Comparison of ENCODE assay signal across 19 mouse cellular contexts in the genomic region with DNA sequence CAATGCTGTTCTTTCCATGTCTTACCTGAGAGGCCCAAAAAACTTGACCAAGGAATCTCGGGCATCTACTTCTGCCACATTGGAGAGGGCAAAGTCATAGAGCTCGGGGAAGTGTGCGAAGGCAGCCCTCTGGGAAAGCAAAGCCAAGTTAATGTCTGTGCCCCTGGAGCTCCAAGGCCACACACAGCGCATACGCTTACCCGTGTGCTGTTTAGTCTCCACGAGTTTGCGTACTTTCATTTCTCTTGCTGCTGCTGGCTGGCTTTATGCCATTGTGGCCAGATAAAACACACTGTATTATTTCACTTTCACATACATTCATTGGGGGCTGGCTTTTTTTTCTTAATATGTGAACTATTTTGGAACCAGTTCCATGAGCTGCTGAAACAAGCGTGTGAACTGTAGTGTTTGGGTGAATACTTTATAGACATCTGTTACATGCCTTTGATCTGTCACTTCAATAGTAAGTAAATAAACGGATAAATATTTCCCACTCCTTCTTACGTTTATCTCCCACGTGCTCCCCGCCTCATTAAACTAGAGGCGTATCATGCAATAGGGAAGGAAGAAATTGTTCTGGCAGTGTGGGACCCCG.
"Had no signal": no experiment of that assay in that cellular context is flagged by ENCODE, and none has a peak within 500 bp of the region (broad histone marks: within the 10 kb centered on the region; RNA-seq: fewer than 3 reads in every experiment).

No protein-coding gene starts in this region.

- H3K27ac ChIP-seq: limb, embryonic 12.5 days; limb, embryonic 15.5 days; liver, embryonic 14.5 days; neural tube, embryonic 12.5 days; neural tube, embryonic 15.5 days; stomach, embryonic 15.5 days had no signal

- H3K4me1 ChIP-seq: limb, embryonic 12.5 days; limb, embryonic 15.5 days; neural tube, embryonic 12.5 days; neural tube, embryonic 15.5 days; stomach, embryonic 15.5 days had no signal

- DNase-seq: kidney, adult 18-20 months; kidney, adult 9 months; kidney, postnatal 14 days; kidney, postnatal 4 days; left cerebral cortex, postnatal 4 days; liver, postnatal 0 days; lung, postnatal 14 days; midbrain, embryonic 14.5 days; thymus, postnatal 25 days had no signal

- H3K4me2 ChIP-seq: limb, embryonic 12.5 days; limb, embryonic 15.5 days; liver, embryonic 11.5 days; midbrain, embryonic 11.5 days; neural tube, embryonic 12.5 days; neural tube, embryonic 15.5 days; stomach, embryonic 15.5 days had no signal

- H3K9me3 ChIP-seq: limb, embryonic 12.5 days; limb, embryonic 15.5 days; neural tube, embryonic 12.5 days; neural tube, embryonic 15.5 days; stomach, embryonic 15.5 days had no signal

- H3K9ac ChIP-seq: limb, embryonic 12.5 days; limb, embryonic 15.5 days; liver, embryonic 14.5 days; liver, postnatal 0 days; neural tube, embryonic 12.5 days; neural tube, embryonic 15.5 days; stomach, embryonic 15.5 days had no signal

- H3K4me3 ChIP-seq: limb, embryonic 12.5 days; limb, embryonic 15.5 days; neural tube, embryonic 12.5 days; neural tube, embryonic 15.5 days; stomach, embryonic 15.5 days had no signal

- ATAC-seq: inflammation-experienced regulatory T-cells, adult 6 months; intestine, embryonic 16.5 days; liver, postnatal 0 days had no signal

- H3K27me3 ChIP-seq: limb, embryonic 12.5 days; limb, embryonic 15.5 days; neural tube, embryonic 12.5 days; neural tube, embryonic 15.5 days; stomach, embryonic 15.5 days had no signal
